Mouse (Mus musculus) MEL (cell line): Measurements from ENCODE around the gene Dcaf5. TPM values are rescaled to one million over a fixed set of nuclear protein-coding genes. Genes with fewer than 3 reads are reported as not detected.
A peak's percentile ranks its signal among the peaks of the same experiment; 100 is the strongest.
"Not testable (repeated sequence)": the region's sequence is repeated elsewhere in the genome, so short reads cannot be mapped to it uniquely, and the experiment has no call there.

Experiments used
- DNase-seq: peaks from one replicate; pipeline ENCODE4 v3.0.0; 2011; ENCODE audit warnings: low read depth, low spot score
- H3K27ac ChIP-seq: 2 replicates; pipeline ENCODE4 v1.5.1; 2012; ENCODE audit warnings: low read depth, mild to moderate bottlenecking, control low read depth, low read length, moderate library complexity; ENCODE audit not compliant: control insufficient read depth
- H3K27me3 ChIP-seq, 2 experiments: fragments of 150-350 bp in 1 of 2; sonication (generic) in 1 of 2; 2 replicates each; pipeline ENCODE4 v1.6.1; 2012; ENCODE audit warnings: low read length in 2 of 2, mild to moderate bottlenecking in 2 of 2, improper control_type of control experiment in 1 of 2, moderate library complexity in 1 of 2; ENCODE audit not compliant: insufficient read depth in 2 of 2, control insufficient read depth in 1 of 2
- H3K36me3 ChIP-seq, 2 experiments: 2 replicates each; pipeline ENCODE4 v1.6.1; 2012 to 2014; ENCODE audit warnings: low read length in 2 of 2, improper control_type of control experiment in 1 of 2, inconsistent platforms in 1 of 2, mild to moderate bottlenecking in 1 of 2; ENCODE audit not compliant: insufficient read depth in 2 of 2, control insufficient read depth in 1 of 2
- H3K4me1 ChIP-seq, 2 experiments: fragments of 150-350 bp in 1 of 2; sonication (generic) in 1 of 2; 2 replicates each; pipeline ENCODE4 v1.6.1; 2012; ENCODE audit warnings: low read length in 2 of 2, improper control_type of control experiment in 1 of 2, mild to moderate bottlenecking in 1 of 2; ENCODE audit not compliant: insufficient read depth in 2 of 2, control insufficient read depth in 1 of 2
- H3K4me3 ChIP-seq, 2 experiments: fragments of 150-350 bp in 1 of 2; sonication (generic) in 1 of 2; 2 replicates each; pipeline ENCODE4 v1.5.1; 2012; ENCODE audit warnings: low read depth in 2 of 2, low read length in 2 of 2, mild to moderate bottlenecking in 2 of 2, moderate library complexity in 2 of 2, control low read depth in 1 of 2, improper control_type of control experiment in 1 of 2; ENCODE audit not compliant: control insufficient read depth in 1 of 2, insufficient read depth in 1 of 2
- H3K79me2 ChIP-seq: 2 replicates; pipeline ENCODE4 v1.6.1; 2012; ENCODE audit warnings: mild to moderate bottlenecking, low read length, moderate library complexity; ENCODE audit not compliant: control insufficient read depth, poor library complexity, insufficient read depth
- H3K9ac ChIP-seq: 2 replicates; pipeline ENCODE4 v1.6.1; 2012; ENCODE audit warnings: low read depth, mild to moderate bottlenecking, control low read depth, low read length, moderate library complexity; ENCODE audit not compliant: control insufficient read depth, poor library complexity, severe bottlenecking
- H3K9me3 ChIP-seq: fragments of 150-350 bp; sonication (generic); replicated peaks from 2 replicates; pipeline ENCODE4 v1.6.1; 2012; ENCODE audit warnings: mild to moderate bottlenecking, low read length, improper control_type of control experiment, moderate library complexity; ENCODE audit not compliant: insufficient read depth
- BHLHE40 ChIP-seq: IDR thresholded peaks from 2 replicates; pipeline ENCODE4 v1.6.1; 2012; ENCODE audit warnings: low read depth, mild to moderate bottlenecking, inconsistent platforms, low read length, improper control_type of control experiment, borderline replicate concordance
- CHD1 ChIP-seq: IDR thresholded peaks from 2 replicates; pipeline ENCODE4 v1.6.1; 2012; ENCODE audit warnings: low read depth, mild to moderate bottlenecking, inconsistent platforms, low read length, improper control_type of control experiment
- CHD2 ChIP-seq: IDR thresholded peaks from 2 replicates; pipeline ENCODE4 v1.6.1; 2011; ENCODE audit warnings: low read length, improper control_type of control experiment
- CTCF ChIP-seq, 3 experiments: IDR thresholded peaks in 2 of 3; conservative IDR thresholded peaks in 1 of 3; 2 replicates each; pipeline ENCODE4 v1.5.1; 2011 to 2012; ENCODE audit warnings: low read length in 3 of 3, low read depth in 2 of 3, mild to moderate bottlenecking in 2 of 3, improper control_type of control experiment in 1 of 3, inconsistent platforms in 1 of 3, mixed read lengths in 1 of 3, moderate library complexity in 1 of 3; ENCODE audit not compliant: control insufficient read depth in 1 of 3, insufficient read depth in 1 of 3, poor library complexity in 1 of 3, severe bottlenecking in 1 of 3
- EP300 ChIP-seq, 2 experiments: IDR thresholded peaks; 2 replicates each; pipeline ENCODE4 v1.6.1; 2011; ENCODE audit warnings: improper control_type of control experiment in 2 of 2, low read length in 2 of 2, low read depth in 1 of 2, mild to moderate bottlenecking in 1 of 2
- GATA1 ChIP-seq: IDR thresholded peaks from 2 replicates; pipeline ENCODE4 v1.6.1; 2011; ENCODE audit warnings: low read depth, low read length, improper control_type of control experiment
- JUND ChIP-seq: IDR thresholded peaks from 2 replicates; pipeline ENCODE4 v1.6.1; 2011; ENCODE audit warnings: low read depth, mild to moderate bottlenecking, improper control_type of control experiment, low read length
- MAZ ChIP-seq: IDR thresholded peaks from 2 replicates; pipeline ENCODE4 v1.6.1; 2012; ENCODE audit warnings: low read depth, mild to moderate bottlenecking, inconsistent platforms, low read length, improper control_type of control experiment
- MEF2A ChIP-seq: IDR thresholded peaks from 2 replicates; pipeline ENCODE4 v1.6.1; 2014; ENCODE audit warnings: low read depth, mild to moderate bottlenecking, inconsistent platforms, low read length, improper control_type of control experiment; ENCODE audit not compliant: poor library complexity, insufficient replicate concordance, severe bottlenecking; ENCODE audit errors: extremely low read depth
- MYC ChIP-seq: IDR thresholded peaks from 2 replicates; pipeline ENCODE4 v1.6.1; 2011; ENCODE audit warnings: low read depth, mild to moderate bottlenecking, low read length, improper control_type of control experiment, moderate library complexity
- POLR2AphosphoS2 ChIP-seq: IDR thresholded peaks from 2 replicates; pipeline ENCODE4 v1.6.1; 2011; ENCODE audit warnings: low read length, improper control_type of control experiment
- POLR2AphosphoS5 ChIP-seq: IDR thresholded peaks from 2 replicates; pipeline ENCODE4 v1.6.1; 2012; ENCODE audit warnings: low read depth, borderline replicate concordance, mild to moderate bottlenecking, inconsistent platforms, low read length, moderate library complexity, mixed read lengths
- TBP ChIP-seq: IDR thresholded peaks from 2 replicates; pipeline ENCODE4 v1.8.0; 2011; ENCODE audit warnings: low read depth, low read length, improper control_type of control experiment
- UBTF ChIP-seq: IDR thresholded peaks from 2 replicates; pipeline ENCODE4 v1.6.1; 2012; ENCODE audit warnings: low read depth, mild to moderate bottlenecking, inconsistent platforms, low read length, improper control_type of control experiment, moderate library complexity, borderline replicate concordance; ENCODE audit not compliant: insufficient read depth
- USF2 ChIP-seq, 2 experiments: IDR thresholded peaks; 2 replicates each; pipeline ENCODE4 v1.6.1; 2011 to 2012; ENCODE audit warnings: improper control_type of control experiment in 2 of 2, low read length in 2 of 2, borderline replicate concordance in 1 of 2, inconsistent platforms in 1 of 2, low read depth in 1 of 2, mild to moderate bottlenecking in 1 of 2; ENCODE audit not compliant: insufficient read depth in 1 of 2
- ZNF384 ChIP-seq: IDR thresholded peaks from 2 replicates; pipeline ENCODE4 v1.6.1; 2012; ENCODE audit warnings: low read depth, mild to moderate bottlenecking, inconsistent platforms, low read length, improper control_type of control experiment
- polyA plus RNA-seq, 2 experiments: library from polyadenylated mRNA; stranded (reverse) in 1 of 2; unstranded in 1 of 2; fragments of >175 nt in 1 of 2; fragments of >200 nt in 1 of 2; gene quantifications; 2 replicates each; pipeline versions ENCODE4 v1.2.1 to v1.2.4; 2012; ENCODE audit warnings: low replicate concordance in 2 of 2, low read depth in 1 of 2; ENCODE audit not compliant: insufficient read length in 2 of 2, insufficient read depth in 1 of 2, missing spikeins in 1 of 2
- total RNA-seq: library from RNA; depleted of rRNA; stranded (reverse); fragments of 300-350 nt; gene quantifications from 2 replicates; pipeline ENCODE4 v1.2.3, GENCODE M21; 2012

Dcaf5 gene
- total and polyA plus RNA-seq, 3 experiments = 8.1 to 15.6 TPM; not detected in 1

DNA sequence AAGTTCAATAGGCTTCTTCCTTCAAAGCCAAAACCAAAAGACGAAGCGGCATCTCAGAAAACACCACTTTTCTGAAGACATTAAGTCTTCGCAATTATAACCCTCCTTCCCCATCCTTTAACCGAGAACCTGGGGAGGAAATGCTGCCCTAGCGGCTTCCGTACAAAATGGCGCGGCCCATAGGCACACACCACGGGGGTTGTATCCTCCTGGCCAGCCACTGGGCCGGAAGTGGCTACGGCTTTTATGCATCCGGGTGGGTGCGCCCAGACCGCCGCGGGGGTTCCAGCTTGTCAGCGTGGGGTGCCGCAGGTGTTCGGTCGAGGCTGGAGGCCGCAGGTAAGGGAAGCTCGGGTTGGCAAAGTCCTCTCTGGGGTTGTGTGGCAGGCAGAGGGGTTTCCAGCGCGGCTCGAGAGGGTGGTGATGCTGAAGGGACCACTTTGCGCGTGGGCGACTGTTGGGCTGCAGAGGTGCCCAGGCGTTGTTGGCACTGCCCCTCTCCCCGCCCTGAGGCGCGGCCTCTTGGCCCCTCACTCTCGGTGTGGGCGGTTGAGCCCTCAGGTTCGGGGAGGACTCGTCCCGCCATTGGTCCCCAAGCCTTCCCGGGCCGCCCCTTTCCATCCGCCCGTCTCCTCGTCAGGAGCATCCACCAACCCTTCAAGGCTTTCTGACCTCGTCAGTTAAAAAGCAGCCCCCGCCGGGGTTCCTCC lies 26.7 kb upstream of the Dcaf5 start, which contains the start of gene Exd2 (continued):
- TF ChIP-seq ZNF384 (no peak), CTCF (IDR thresholded peaks at IDR 0.05 in 2 of 3, conservative IDR thresholded peaks at IDR 0.05 in 1 of 3; ENCODE audit: control insufficient read depth in 1 of 3, insufficient read depth in 1 of 3, low read depth in 2 of 3, low read length in 3 of 3, poor library complexity in 1 of 3, severe bottlenecking in 1 of 3) (0 out of 6 replicates have a peak, but pooled peaks of 1 of the 3 experiments have one; percentile 4), MYC (peak; percentile 84), USF2 (IDR thresholded peaks at IDR 0.05; ENCODE audit: borderline replicate concordance in 1 of 2, insufficient read depth in 1 of 2, low read depth in 1 of 2, low read length in 2 of 2) (no peak), EP300 (IDR thresholded peaks at IDR 0.05; ENCODE audit: low read depth in 1 of 2, low read length in 2 of 2) (peak in 1 of 2 experiments; percentile 4; a peak in 1 of 4 replicates), BHLHE40 (no peak), MEF2A (no peak), CHD2 (no peak; the same call in 1 of the 2 replicates), POLR2AphosphoS2 (no peak), POLR2AphosphoS5 (no peak), CHD1 (peak; percentile 87; the same call in 1 of the 2 replicates)

DNA sequence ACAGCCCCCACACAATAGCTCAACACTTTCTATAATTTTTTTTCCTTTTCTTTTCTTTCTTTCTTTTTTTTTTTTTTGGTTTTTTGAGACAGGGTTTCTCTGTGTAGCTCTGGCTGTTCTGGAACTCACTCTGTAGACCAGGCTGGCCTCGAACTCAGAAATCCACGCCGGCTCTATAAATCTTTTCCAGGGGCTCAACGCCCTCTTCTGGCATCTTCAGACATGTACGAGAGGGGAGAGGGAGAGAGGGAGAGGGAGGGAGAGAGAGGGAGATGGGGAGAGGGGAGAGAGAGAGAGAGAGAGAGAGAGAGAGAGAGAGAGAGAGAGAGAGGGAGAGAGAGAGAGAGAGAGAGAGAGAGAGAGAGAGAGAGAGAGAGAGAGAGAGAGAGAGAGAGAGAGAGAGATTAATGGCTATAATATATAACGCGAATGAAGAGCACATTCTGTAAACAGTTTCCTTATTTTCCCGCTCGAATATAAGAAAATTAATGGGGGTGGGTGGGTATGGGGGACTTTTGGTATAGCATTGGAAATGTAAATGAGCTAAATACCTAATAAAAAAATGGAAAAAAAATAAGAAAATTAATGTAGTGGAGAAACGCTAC lies 26.0 kb upstream of the Dcaf5 start:
- peak; percentile 70 for DNase-seq
- H3K4me1 ChIP-seq = not testable (repeated sequence)
- peak overlapping the region; percentile 73 for H3K9ac ChIP-seq

DNA sequence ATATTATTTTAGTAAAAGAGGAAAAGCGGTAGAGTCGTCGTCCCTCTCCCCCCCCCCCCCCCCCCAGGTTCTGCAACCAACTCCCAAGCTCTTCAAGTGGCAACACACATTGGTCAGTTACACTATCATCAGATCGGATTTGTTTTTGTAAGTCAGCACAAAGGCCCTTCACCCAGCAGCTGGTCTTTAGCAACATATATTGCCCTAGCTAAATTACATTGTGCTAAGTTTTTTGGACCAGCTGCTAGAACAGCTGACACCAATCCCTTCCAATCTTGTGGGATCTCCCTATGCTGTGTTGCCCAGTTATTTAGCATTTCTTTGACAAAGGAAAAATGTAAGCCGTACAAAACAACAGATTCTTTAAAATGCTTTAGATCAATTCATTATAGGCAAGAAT lies 21.6 kb upstream of the Dcaf5 start:
- H3K9ac ChIP-seq = no peak overlapping the region
- DNase-seq = no peak
- no peaks in the 10 kb centered on the region for H3K9me3 ChIP-seq
- H3K4me1 ChIP-seq = peaks cover 0 to 4% of the 10 kb centered on the region in 2 experiments; a peak in 2 of 4 replicates
- peaks cover 0 to 4% of the 10 kb centered on the region in 2 experiments; a peak in 2 of 4 replicates for H3K36me3 ChIP-seq
- H3K4me3 ChIP-seq = no peak overlapping the region
- TF ChIP-seq BHLHE40 = no peak
- no peak for TF ChIP-seq UBTF
- no peak for TF ChIP-seq GATA1
- no peak for TF ChIP-seq TBP
- H3K27ac ChIP-seq = no peak overlapping the region
- peaks cover under 1% of the 10 kb centered on the region; the same call in 1 of the 2 replicates for H3K79me2 ChIP-seq
- peaks cover 0 to 2% of the 10 kb centered on the region in 2 experiments; a peak in 2 of 4 replicates for H3K27me3 ChIP-seq

More for the DNA sequence above, 26.0 kb upstream of the Dcaf5 start:
- H3K36me3 ChIP-seq, H3K9me3 ChIP-seq, H3K27me3 ChIP-seq, H3K79me2 ChIP-seq: not testable (repeated sequence)
- TF ChIP-seq JUND (peak; percentile 97), CTCF (IDR thresholded peaks at IDR 0.05 in 2 of 3, conservative IDR thresholded peaks at IDR 0.05 in 1 of 3; ENCODE audit: control insufficient read depth in 1 of 3, insufficient read depth in 1 of 3, low read depth in 2 of 3, low read length in 3 of 3, poor library complexity in 1 of 3, severe bottlenecking in 1 of 3) (peak in 2 of 3 experiments; percentile 31 to 34; a peak in 4 of 6 replicates), MAZ (peak; percentile 64; the same call in 1 of the 2 replicates)
- H3K4me3 ChIP-seq = peak overlapping the region; percentile 64 to 88
- H3K27ac ChIP-seq = peak overlapping the region; percentile 79
